Mouse (Mus musculus) lung, adult 2 months (tissue): Measurements from ENCODE around the gene Gse1. TPM values are rescaled to one million over a fixed set of nuclear protein-coding genes. Genes with fewer than 3 reads are reported as not detected.
A peak's percentile ranks its signal among the peaks of the same experiment; 100 is the strongest.

Source experiments
- DNase-seq: peaks from one replicate; pipeline ENCODE4 v3.0.0; 2022
- H3K4me1 ChIP-seq: fragments of 200-500 bp; 2 replicates; pipeline ENCODE4 v1.6.1; 2011; ENCODE audit warnings: low read length; ENCODE audit not compliant: control insufficient read depth, insufficient read depth
- H3K4me3 ChIP-seq: fragments of 200-500 bp; replicated peaks from 2 replicates; pipeline ENCODE3; 2011; ENCODE audit warnings: low read depth, mild to moderate bottlenecking, control low read depth, low read length; ENCODE audit errors: extremely low read depth
- CTCF ChIP-seq: fragments of 200-500 bp; IDR thresholded peaks from 2 replicates; pipeline ENCODE4 v1.5.1; 2011; ENCODE audit warnings: mild to moderate bottlenecking, low read length, control low read depth; ENCODE audit not compliant: insufficient read depth
- POLR2A ChIP-seq: fragments of 200-500 bp; IDR thresholded peaks from 2 replicates; pipeline ENCODE4 v1.6.1; 2011; ENCODE audit warnings: low read depth, mild to moderate bottlenecking, control low read depth, low read length, borderline replicate concordance; ENCODE audit errors: extremely low read depth
- WGBS: fragments of 180-500 bp; shearing (Covaris S2); methylation state at CpG from one replicate; pipeline ENCODE4 v1.1.7; 2018; 5-methylcytosine and 5-hydroxymethylcytosine counted together
- polyA plus RNA-seq: library from polyadenylated mRNA; depleted of rRNA; stranded (reverse); fragments of >200 nt; gene quantifications from 2 replicates; pipeline ENCODE4 v1.2.3, GENCODE M21; 2012

Gene Gse1
- polyA plus RNA-seq, 1 experiment, result 35.6 TPM

- WGBS, result 53% methylated on average over 4 of the region's 4 CpGs
- Histone ChIP-seq H3K4me3 (no peak overlapping the region), H3K4me1 (peaks cover 16% of the 10 kb centered on the region)
- DNase-seq, result no peak
- no peak for TF ChIP-seq CTCF
- TF ChIP-seq POLR2A, result no peak
These were observed 4.1 kb downstream of the Gse1 start for GRCm38 (mm10) chr8:120232398-120232797.

- TF ChIP-seq CTCF, result no peak
- no peak for TF ChIP-seq POLR2A
- Histone ChIP-seq H3K4me3 (no peak overlapping the region), H3K4me1 (peaks cover 16% of the 10 kb centered on the region)
- WGBS, result 42% methylated on average over 13 of the region's 13 CpGs
- no peak for DNase-seq
These were observed 4.7 kb downstream of the Gse1 start for GRCm38 (mm10) chr8:120232913-120233312.

- DNase-seq, result no peak
- H3K4me1 ChIP-seq, result peaks cover 16% of the 10 kb centered on the region
- 57% methylated on average over 12 of the region's 12 CpGs for WGBS
- no peak overlapping the region for H3K4me3 ChIP-seq
- TF ChIP-seq POLR2A, result no peak
- no peak for TF ChIP-seq CTCF
These were observed 6.2 kb downstream of the Gse1 start for GRCm38 (mm10) chr8:120234457-120234856.

DNA sequence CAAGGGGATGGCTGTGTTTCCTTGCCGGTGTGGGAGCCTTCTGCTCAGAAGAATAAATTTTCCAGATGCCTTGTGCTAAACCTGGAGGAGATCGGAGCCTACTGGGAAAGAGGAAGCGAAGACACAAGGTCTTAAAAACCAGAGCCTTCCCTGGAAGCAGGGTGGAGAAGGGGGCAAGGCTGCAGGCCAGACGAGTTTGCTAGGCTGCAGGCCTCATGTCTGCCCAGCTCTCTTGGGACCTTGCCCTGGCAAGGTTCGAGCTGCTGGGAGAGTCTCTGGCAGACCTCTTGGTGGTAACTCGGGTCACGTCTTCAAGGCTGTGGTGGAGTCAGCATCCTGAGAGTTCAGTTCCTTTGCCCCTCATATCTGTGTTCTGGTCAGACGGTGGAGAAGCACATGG lies 6.6 kb downstream of the Gse1 start:
- no peak for TF ChIP-seq POLR2A
- TF ChIP-seq CTCF, result no peak
- peaks cover 13% of the 10 kb centered on the region for H3K4me1 ChIP-seq
- no peak for DNase-seq
- no peak overlapping the region for H3K4me3 ChIP-seq
- 68% methylated on average over 8 of the region's 8 CpGs for WGBS

DNA sequence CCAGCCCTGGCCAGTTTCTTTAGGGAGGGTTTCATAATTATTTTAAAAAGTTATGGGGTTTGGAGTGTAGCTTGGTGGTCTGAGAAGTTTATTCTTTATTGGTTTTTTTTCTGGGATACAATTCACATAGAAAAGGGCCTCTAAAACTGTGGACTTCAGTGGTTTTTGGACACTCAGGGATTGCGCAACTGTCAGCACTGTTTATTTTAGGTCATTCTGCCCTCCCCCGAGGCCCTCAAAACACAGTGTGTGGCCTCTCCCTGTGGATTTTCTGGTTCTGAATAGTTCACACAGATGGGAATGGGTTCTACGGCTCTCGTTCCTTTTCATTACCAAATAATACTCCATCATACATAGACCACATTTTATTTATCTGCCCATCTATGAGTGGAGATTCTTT lies 15.0 kb downstream of the Gse1 start:
- DNase-seq, result no peak
- Histone ChIP-seq H3K4me3 (no peak overlapping the region), H3K4me1 (no peaks in the 10 kb centered on the region)
- TF ChIP-seq POLR2A (no peak), CTCF (no peak)
- WGBS, result 60% methylated on average over 4 of the region's 4 CpGs

DNA sequence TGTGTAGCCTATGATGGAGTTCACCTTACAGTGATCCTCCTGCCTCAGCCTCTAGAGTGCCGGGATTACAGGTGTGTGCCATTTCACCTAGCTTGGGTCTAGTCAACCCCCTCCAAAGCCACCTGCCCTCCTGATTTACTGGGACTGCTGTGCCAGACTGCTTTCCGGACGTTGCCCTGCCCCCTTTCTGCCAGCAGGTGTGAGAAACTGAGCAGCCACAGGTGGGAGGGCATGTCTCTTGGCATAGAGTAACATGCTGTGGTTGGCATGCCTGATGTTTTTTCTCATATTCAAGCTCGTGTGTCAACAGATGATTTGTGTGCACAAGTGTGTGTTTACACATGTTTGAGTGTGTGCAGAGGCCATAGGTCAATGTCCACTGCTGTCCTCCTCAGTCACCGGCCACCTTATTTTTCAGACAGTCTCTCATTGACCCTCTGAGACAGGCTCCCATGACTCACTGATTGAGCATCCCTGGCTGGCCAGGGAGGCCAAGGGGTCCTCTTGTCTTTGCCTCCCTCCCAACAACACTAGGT lies 15.7 kb downstream of the Gse1 start:
- H3K4me3 ChIP-seq, result no peak overlapping the region
- H3K4me1 ChIP-seq, result no peaks in the 10 kb centered on the region
- no peak for TF ChIP-seq POLR2A
- TF ChIP-seq CTCF, result no peak
- no peak for DNase-seq
- 77% methylated on average over 5 of the region's 5 CpGs for WGBS

- Histone ChIP-seq H3K4me1 (no peaks in the 10 kb centered on the region), H3K4me3 (no peak overlapping the region)
- WGBS, result 92% methylated on average over 10 of the region's 10 CpGs
- TF ChIP-seq CTCF (0 out of 2 replicates have a peak, but pooled peaks have one; percentile 5), POLR2A (no peak)
- DNase-seq, result no peak
These were observed 16.3 kb downstream of the Gse1 start for GRCm38 (mm10) chr8:120244553-120244952.

- 67% methylated on average over 5 of the region's 5 CpGs for WGBS
- no peaks in the 10 kb centered on the region for H3K4me1 ChIP-seq
- TF ChIP-seq POLR2A (no peak), CTCF (peak; percentile 35; the same call in 1 of the 2 replicates)
- no peak for DNase-seq
- H3K4me3 ChIP-seq, result no peak overlapping the region
These were observed 19.4 kb downstream of the Gse1 start for GRCm38 (mm10) chr8:120247618-120248017.

GRCm38 (mm10) chr8:120248031-120248430 lies 19.8 kb downstream of the Gse1 start:
- DNase-seq, result no peak
- TF ChIP-seq POLR2A, result no peak
- no peak for TF ChIP-seq CTCF
- 54% methylated on average over 7 of the region's 7 CpGs for WGBS
- Histone ChIP-seq H3K4me1 (no peaks in the 10 kb centered on the region), H3K4me3 (no peak overlapping the region)

DNA sequence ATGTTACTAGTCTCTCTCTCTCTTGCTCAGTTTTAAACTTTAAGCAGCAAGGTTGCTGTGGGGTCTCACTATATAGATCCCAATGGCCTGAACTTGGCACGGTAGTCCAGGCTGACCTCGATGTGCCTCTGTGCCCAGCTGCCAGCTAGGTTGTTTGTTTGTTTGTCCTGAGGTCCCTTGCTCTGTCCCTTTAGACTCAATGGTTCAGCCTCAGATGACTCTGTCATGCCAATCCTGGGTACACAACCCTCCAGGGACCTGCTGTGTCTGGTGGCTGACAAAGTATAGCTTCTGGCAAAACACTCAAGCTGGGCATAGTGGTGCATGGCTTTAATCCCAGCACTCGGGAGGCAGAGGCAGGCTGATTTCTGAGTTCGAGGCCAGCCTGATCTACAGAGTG lies 20.2 kb downstream of the Gse1 start:
- no peaks in the 10 kb centered on the region for H3K4me1 ChIP-seq
- no peak for TF ChIP-seq POLR2A
- no peak for TF ChIP-seq CTCF
- 75% methylated on average over 4 of the region's 4 CpGs for WGBS
- DNase-seq, result no peak
- no peak overlapping the region for H3K4me3 ChIP-seq

DNA sequence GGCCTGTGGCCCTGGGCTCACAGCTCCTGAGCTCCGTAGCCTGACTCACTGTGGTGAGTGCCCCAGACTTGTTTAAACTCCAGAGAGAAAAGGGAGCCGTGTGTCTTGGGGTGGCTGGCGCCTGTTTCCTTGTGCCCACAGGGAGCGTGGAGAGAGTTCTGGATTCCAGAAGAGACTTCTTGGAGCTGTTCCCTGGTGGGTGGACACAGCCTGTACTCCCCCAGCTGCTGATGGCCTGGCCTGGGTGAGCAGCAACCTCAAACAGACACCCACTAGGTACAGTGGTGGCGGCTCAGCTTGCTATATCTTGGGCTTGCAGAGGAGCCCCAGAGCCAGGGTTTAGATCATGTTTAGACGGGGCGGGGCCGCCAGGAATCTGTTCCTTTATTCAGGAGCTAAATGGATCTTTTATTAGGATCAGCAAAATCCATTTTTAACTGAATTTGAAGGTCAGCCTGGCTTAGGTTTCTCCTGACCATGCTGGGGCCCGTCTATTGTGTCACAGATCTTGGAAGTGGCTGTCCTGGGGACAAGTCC lies 21.6 kb downstream of the Gse1 start:
- H3K4me3 ChIP-seq, result no peak overlapping the region
- no peaks in the 10 kb centered on the region for H3K4me1 ChIP-seq
- WGBS, result 74% methylated on average over 9 of the region's 9 CpGs
- TF ChIP-seq CTCF (no peak), POLR2A (no peak)
- DNase-seq, result no peak
